In genomic region chr5:28071456-28072223, GRCm38 (mm10) we compare ENCODE assay signal across 8 mouse cellular contexts. TPM values are rescaled to one million over a fixed set of nuclear protein-coding genes. Genes with fewer than 3 reads are reported as not detected.
DNase-seq lines count a peak whose midpoint lies in the region; ATAC-seq lines count a peak whose summit lies in the region.

No protein-coding gene starts in this region.

- peak overlapping the region; percentile 77 for H3K9ac ChIP-seq in hindbrain, embryonic 12.5 days

- H3K27me3 ChIP-seq in hindbrain, embryonic 12.5 days = no peaks in the 10 kb centered on the region

- H3K27ac ChIP-seq in hindbrain, embryonic 12.5 days = peak overlapping the region; percentile 97

- H3K4me3 ChIP-seq in hindbrain, embryonic 12.5 days = peak overlapping the region; percentile 92

- WGBS in hindbrain, embryonic 12.5 days = under 1% methylated on average over 50 of the region's 50 CpGs

- H3K4me1 ChIP-seq in hindbrain, embryonic 12.5 days = peaks cover 36% of the 10 kb centered on the region

- H3K4me2 ChIP-seq in hindbrain, embryonic 12.5 days (replicated peaks) = peak overlapping the region; percentile 80

- DNase-seq in Muller cell, postnatal 12 days (ENCODE audit: inconsistent ontology term) = peak; percentile 90
- peak; percentile 96 for DNase-seq in cerebellum, adult 9-11 months
- peak; percentile 85 to 90 for DNase-seq in frontal cortex, postnatal 10 days (ENCODE audit: low spot score in 2 of 2)
- peak; percentile 84 to 93 for DNase-seq in layer of hippocampus, postnatal 14 days (ENCODE audit: low spot score in 2 of 2)
- DNase-seq in lung, postnatal 14 days = peak; percentile 71
- DNase-seq in retina, adult 2 months (ENCODE audit: low read depth, low spot score) = peak; percentile 50
- DNase-seq in thymus, postnatal 4 days = peak; percentile 77

- H3K36me3 ChIP-seq in hindbrain, embryonic 12.5 days = peaks cover 31% of the 10 kb centered on the region

- H3K9me3 ChIP-seq in hindbrain, embryonic 12.5 days (replicated peaks) = no peaks in the 10 kb centered on the region

- ATAC-seq in hindbrain, embryonic 12.5 days (ENCODE audit: low FRiP score) = peak; percentile 81

RNA-seq across cellular contexts. Expression of gene Insig1, which starts 0.5 kb away (rescaled TPM):
- polyA plus RNA-seq in hindbrain, embryonic 12.5 days (2016; fragmentation: Nextera tagmentation; extraction: Ambion mirVana) = 95.6 and 101 TPM in 2 replicates
- 10 to 100 TPM; 74.8 to 80.9 TPM for total RNA-seq in layer of hippocampus, postnatal 14 days (2021)

Comparison
In these comparisons a context has a peak if more than half of its experiments do, and no peak if none do; other contexts are left out.
1. Peak in every context shown above with its lines: DNase-seq, ATAC-seq, H3K4me3 ChIP-seq and H3K27ac ChIP-seq.